In genomic region chr13:90340647-90341160, GRCm38 (mm10) we compare ENCODE assay signal across 28 mouse cellular contexts.
DNase-seq lines count a peak whose midpoint lies in the region; ATAC-seq and TF ChIP-seq lines count a peak whose summit lies in the region.
"Had no signal": no experiment of that assay in that cellular context is flagged by ENCODE, and none has a peak within 500 bp of the region (broad histone marks: within the 10 kb centered on the region; RNA-seq: fewer than 3 reads in every experiment).

No protein-coding gene starts in this region.

- no peaks in the 10 kb centered on the region for H3K36me3 ChIP-seq in embryonic facial prominence, embryonic 14.5 days (ENCODE audit: control insufficient read depth, insufficient read depth, low read length)
- no peaks in the 10 kb centered on the region for H3K36me3 ChIP-seq in embryonic facial prominence, embryonic 10.5 days (replicated peaks)
- H3K36me3 ChIP-seq in limb, embryonic 14.5 days (ENCODE audit: control insufficient read depth, insufficient read depth, low read length), result no peaks in the 10 kb centered on the region
- no peaks in the 10 kb centered on the region for H3K36me3 ChIP-seq in limb, embryonic 10.5 days
- H3K36me3 ChIP-seq: embryonic facial prominence, embryonic 13.5 days; forebrain, embryonic 10.5 days; hindbrain, embryonic 10.5 days; hindbrain, embryonic 13.5 days had no signal

- H3K27me3 ChIP-seq in embryonic facial prominence, embryonic 14.5 days (replicated peaks; ENCODE audit: control insufficient read depth, insufficient read depth, low read length), result no peaks in the 10 kb centered on the region
- no peaks in the 10 kb centered on the region for H3K27me3 ChIP-seq in embryonic facial prominence, embryonic 10.5 days (replicated peaks; ENCODE audit: low read depth, poor library complexity, severe bottlenecking)
- no peaks in the 10 kb centered on the region for H3K27me3 ChIP-seq in limb, embryonic 14.5 days (ENCODE audit: control insufficient read depth, insufficient read depth, low read length)
- H3K27me3 ChIP-seq in limb, embryonic 10.5 days (ENCODE audit: low read depth, poor library complexity, severe bottlenecking), result no peaks in the 10 kb centered on the region
- H3K27me3 ChIP-seq: embryonic facial prominence, embryonic 13.5 days; hindbrain, embryonic 13.5 days had no signal

- no peak overlapping the region for H3K4me2 ChIP-seq in embryonic facial prominence, embryonic 14.5 days (ENCODE audit: low read depth, low read length)
- no peak overlapping the region for H3K4me2 ChIP-seq in limb, embryonic 14.5 days (replicated peaks; ENCODE audit: low read depth, low read length, severe bottlenecking)
- H3K4me2 ChIP-seq: embryonic facial prominence, embryonic 13.5 days; forebrain, embryonic 13.5 days; heart, embryonic 11.5 days; hindbrain, embryonic 13.5 days had no signal

- 64% methylated on average over 2 of the region's 2 CpGs for WGBS in embryonic facial prominence, embryonic 14.5 days
- WGBS in embryonic facial prominence, embryonic 10.5 days, result 70% methylated on average over 2 of the region's 2 CpGs
- 54% methylated on average over 2 of the region's 2 CpGs for WGBS in limb, embryonic 14.5 days
- 67% methylated on average over 2 of the region's 2 CpGs for WGBS in limb, embryonic 10.5 days

- ATAC-seq in embryonic facial prominence, embryonic 14.5 days (ENCODE audit: low read depth), result no peak
- ATAC-seq in limb, embryonic 14.5 days (ENCODE audit: low FRiP score, low read depth), result no peak
- ATAC-seq: activated CD4-positive, CD25-positive, alpha-beta regulatory T cell, adult 4 months; CD4-positive, CD25-positive, alpha-beta regulatory T cell, adult 4 months; forebrain, embryonic 13.5 days; forebrain, embryonic 16.5 days; hindbrain, embryonic 16.5 days had no signal

- TF ChIP-seq POLR2A in limb, embryonic 14.5 days (IDR thresholded peaks at IDR 0.05; ENCODE audit: borderline replicate concordance, extremely low read depth, insufficient read depth, insufficient read length), result no peak

- no peak overlapping the region for H3K27ac ChIP-seq in embryonic facial prominence, embryonic 14.5 days (replicated peaks; ENCODE audit: low read depth, low read length)
- no peak overlapping the region for H3K27ac ChIP-seq in embryonic facial prominence, embryonic 10.5 days (replicated peaks)
- H3K27ac ChIP-seq in limb, embryonic 14.5 days (replicated peaks; ENCODE audit: low read depth, low read length), result no peak overlapping the region
- no peak overlapping the region for H3K27ac ChIP-seq in limb, embryonic 10.5 days
- H3K27ac ChIP-seq: embryonic facial prominence, embryonic 13.5 days; forebrain, embryonic 10.5 days; forebrain, embryonic 13.5 days; hindbrain, embryonic 10.5 days; hindbrain, embryonic 13.5 days had no signal

- H3K9ac ChIP-seq in embryonic facial prominence, embryonic 14.5 days (ENCODE audit: low read depth, low read length), result no peak overlapping the region
- H3K9ac ChIP-seq in limb, embryonic 14.5 days (ENCODE audit: low read depth, low read length, severe bottlenecking), result no peak overlapping the region
- H3K9ac ChIP-seq: embryonic facial prominence, embryonic 13.5 days; forebrain, embryonic 13.5 days; hindbrain, embryonic 13.5 days had no signal

- peak; percentile 22 for DNase-seq in embryonic facial prominence, embryonic 14.5 days (ENCODE audit: low spot score)
- no peak for DNase-seq in embryonic facial prominence, embryonic 10.5 days (ENCODE audit: low spot score)
- peak; percentile 31 for DNase-seq in limb, embryonic 14.5 days (ENCODE audit: low spot score)
- DNase-seq in limb, embryonic 10.5 days (ENCODE audit: low spot score), result no peak
- peak; percentile 89 for DNase-seq in 3T3-L1 (ENCODE audit: low read depth, low spot score)
- peak; percentile 36 for DNase-seq in adipocyte (ENCODE audit: low spot score)
- no peak for DNase-seq in urinary bladder, postnatal 36 days (ENCODE audit: low spot score in 2 of 2)
- DNase-seq in embryo, embryonic 9.5 days (ENCODE audit: extremely low spot score), result no peak
- DNase-seq: adrenal gland, postnatal 10 days; adrenal gland, postnatal 36 days; B cell, adult 2 months; cerebellum, adult 18-20 months; cerebellum, adult 9-10 months; cerebellum, postnatal 14 days; gastrocnemius, postnatal 10 days; gastrocnemius, postnatal 36 days; heart, postnatal 10 days; heart, postnatal 36 days had no signal

- no peaks in the 10 kb centered on the region; the same call in 1 of the 2 replicates for H3K4me1 ChIP-seq in embryonic facial prominence, embryonic 14.5 days (ENCODE audit: control insufficient read depth, insufficient read depth, low read length)
- peaks cover 3% of the 10 kb centered on the region for H3K4me1 ChIP-seq in embryonic facial prominence, embryonic 10.5 days
- no peaks in the 10 kb centered on the region for H3K4me1 ChIP-seq in limb, embryonic 14.5 days (ENCODE audit: control insufficient read depth, insufficient read depth, low read length)
- H3K4me1 ChIP-seq in limb, embryonic 10.5 days, result peaks cover 5% of the 10 kb centered on the region; the same call in 1 of the 2 replicates
- H3K4me1 ChIP-seq: hindbrain, embryonic 10.5 days; hindbrain, embryonic 13.5 days had no signal

- H3K4me3 ChIP-seq in embryonic facial prominence, embryonic 14.5 days (ENCODE audit: low read depth, low read length), result no peak overlapping the region
- no peak overlapping the region for H3K4me3 ChIP-seq in embryonic facial prominence, embryonic 10.5 days
- H3K4me3 ChIP-seq in limb, embryonic 14.5 days (replicated peaks; ENCODE audit: low read length), result no peak overlapping the region
- no peak overlapping the region for H3K4me3 ChIP-seq in limb, embryonic 10.5 days
- H3K4me3 ChIP-seq: embryonic facial prominence, embryonic 13.5 days; forebrain, embryonic 10.5 days; forebrain, embryonic 13.5 days; hindbrain, embryonic 10.5 days; hindbrain, embryonic 13.5 days had no signal

- no peaks in the 10 kb centered on the region for H3K9me3 ChIP-seq in embryonic facial prominence, embryonic 14.5 days (ENCODE audit: control insufficient read depth, low read length)
- H3K9me3 ChIP-seq in embryonic facial prominence, embryonic 10.5 days, result no peaks in the 10 kb centered on the region
- H3K9me3 ChIP-seq in limb, embryonic 14.5 days (ENCODE audit: control insufficient read depth, low read length), result no peaks in the 10 kb centered on the region
- no peaks in the 10 kb centered on the region for H3K9me3 ChIP-seq in limb, embryonic 10.5 days (replicated peaks)
- H3K9me3 ChIP-seq: embryonic facial prominence, embryonic 13.5 days; forebrain, embryonic 10.5 days; forebrain, embryonic 13.5 days; hindbrain, embryonic 10.5 days; hindbrain, embryonic 13.5 days had no signal

Comparison
In these comparisons a context has a peak if more than half of its experiments do, and no peak if none do; other contexts are left out.
1. DNase-seq: peak in embryonic facial prominence, embryonic 14.5 days (single experiment), limb, embryonic 14.5 days (single experiment), 3T3-L1 (single experiment) and adipocyte (single experiment); none in embryonic facial prominence, embryonic 10.5 days (single experiment), limb, embryonic 10.5 days (single experiment), urinary bladder, postnatal 36 days (0 of 2) and embryo, embryonic 9.5 days (single experiment).